Mouse (Mus musculus) erythroid progenitor cell, adult 5-6 weeks (primary cell): ENCODE data around the gene Rhou. TPM values are rescaled to one million over a fixed set of nuclear protein-coding genes. Genes with fewer than 3 reads are reported as not detected.

Experiments
- ATAC-seq: replicated peaks from 2 replicates; pipeline ENCODE4 v1.8.0; 2016; ENCODE audit warnings: moderate number of reproducible peaks, mild to moderate bottlenecking, moderate TSS enrichment, inconsistent platforms; ENCODE audit not compliant: poor library complexity, low FRiP score, severe bottlenecking
- total RNA-seq, 2 experiments: library from RNA; stranded (forward) in 1 of 2; stranded (reverse) in 1 of 2; fragments of 150-400 nt in 1 of 2; fragments of 186-747, 209-891 nt in 1 of 2; gene quantifications; 2 replicates each; pipeline versions ENCODE4 v1.2.3 to v1.2.4; 2015 to 2017; ENCODE audit warnings: low replicate concordance in 2 of 2

The Rhou gene
- total RNA-seq, 2 experiments from 2014 or later: 1.6 to 4.2 TPM

DNA sequence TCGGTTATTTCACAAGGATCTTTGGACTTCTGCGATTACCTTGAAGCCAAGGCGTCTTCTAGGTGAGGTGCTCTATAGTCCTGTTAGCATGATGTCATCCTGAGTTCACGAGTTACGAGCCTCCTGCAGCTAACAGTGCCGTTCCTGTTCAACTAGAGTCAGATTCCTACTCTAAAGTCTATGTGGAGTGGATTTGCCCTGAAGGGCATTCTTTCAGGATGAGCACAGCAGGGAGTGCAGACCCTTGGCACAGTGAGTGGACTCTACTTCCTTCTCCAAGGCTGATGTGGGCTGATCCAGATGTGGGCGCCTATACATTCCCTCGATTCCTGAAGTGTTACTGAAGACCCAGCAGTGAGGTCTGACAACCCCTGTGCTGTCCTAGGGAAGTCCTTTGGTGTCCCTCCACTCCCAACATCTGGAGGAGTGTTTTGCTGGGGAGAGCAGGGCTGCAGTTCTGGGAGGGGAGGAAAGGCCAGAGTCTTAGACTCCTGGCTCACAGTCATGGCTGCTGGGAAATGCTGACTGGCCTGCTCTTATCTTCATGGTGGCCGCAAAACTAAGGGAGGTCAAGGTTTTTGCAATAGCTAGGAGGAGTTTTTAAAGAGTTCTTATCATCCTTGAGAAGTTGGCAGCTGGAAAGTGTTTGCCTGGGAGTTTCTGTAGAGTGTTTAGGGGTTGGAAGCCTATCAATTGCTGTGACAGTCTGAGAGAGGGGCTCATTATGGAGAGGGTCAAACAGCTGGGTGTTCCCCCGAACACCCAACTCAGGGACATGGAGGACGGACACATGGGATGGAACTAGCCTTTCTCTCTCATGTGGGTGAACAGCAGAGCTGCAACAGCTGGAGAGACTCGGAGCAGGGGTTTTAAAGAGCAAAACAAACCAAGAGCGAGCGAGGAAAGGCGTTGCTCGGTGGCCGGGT is 5.2 kb upstream of the Rhou start:
- no peak for ATAC-seq

DNA sequence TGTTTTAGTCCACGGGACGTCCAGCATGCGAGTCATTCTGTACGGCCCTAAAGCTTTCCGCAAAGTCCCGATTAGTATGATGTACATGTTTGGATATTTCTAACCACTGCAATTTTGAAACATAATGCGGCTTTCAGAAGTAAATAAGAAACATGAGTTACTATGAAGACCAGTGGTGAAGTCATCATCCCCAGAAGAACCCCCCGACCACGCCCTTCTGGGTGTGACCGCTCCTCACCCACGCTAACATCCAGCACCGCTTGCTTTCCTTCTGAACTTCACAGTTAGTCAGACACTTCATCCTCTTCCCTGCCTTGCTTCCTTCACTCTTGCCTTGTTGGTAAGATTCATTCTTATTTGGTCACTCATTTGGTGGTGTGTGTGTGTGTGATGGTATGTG is 4.2 kb upstream of the Rhou start:
- no peak for ATAC-seq

DNA sequence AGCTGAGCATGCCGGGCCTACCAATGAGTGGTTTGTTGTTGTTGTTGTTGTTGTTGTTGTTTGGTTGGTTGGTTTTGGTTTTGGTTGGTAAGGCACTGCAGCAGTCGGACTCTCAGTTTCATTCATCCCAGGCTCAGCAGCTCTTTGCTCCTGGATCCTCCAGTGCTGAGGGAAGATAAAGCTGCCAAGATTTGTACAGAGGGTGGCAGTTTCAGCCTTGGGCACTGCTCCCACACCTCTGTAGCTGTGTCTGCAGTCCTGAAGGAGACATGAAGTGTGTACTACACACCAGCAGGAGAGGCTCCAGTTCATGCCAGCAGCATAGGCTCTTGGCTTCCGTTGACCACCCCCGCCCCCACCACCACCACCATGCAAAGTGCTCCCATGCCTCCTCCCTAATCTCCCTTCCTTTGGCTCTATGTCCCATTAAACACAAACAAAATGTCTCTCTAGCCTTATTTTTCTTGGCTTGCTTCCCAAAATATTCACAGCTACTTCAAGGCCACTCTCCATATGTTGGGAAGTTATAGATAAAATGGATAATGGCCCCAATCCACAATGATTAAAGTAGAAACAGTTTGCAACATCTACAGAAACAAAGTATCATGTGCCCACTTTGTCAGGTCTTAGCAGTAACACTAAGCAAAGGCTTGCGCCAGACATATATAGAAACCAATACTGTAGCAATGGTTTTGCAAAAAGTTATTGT is 2.2 kb upstream of the Rhou start:
- no peak for ATAC-seq

DNA sequence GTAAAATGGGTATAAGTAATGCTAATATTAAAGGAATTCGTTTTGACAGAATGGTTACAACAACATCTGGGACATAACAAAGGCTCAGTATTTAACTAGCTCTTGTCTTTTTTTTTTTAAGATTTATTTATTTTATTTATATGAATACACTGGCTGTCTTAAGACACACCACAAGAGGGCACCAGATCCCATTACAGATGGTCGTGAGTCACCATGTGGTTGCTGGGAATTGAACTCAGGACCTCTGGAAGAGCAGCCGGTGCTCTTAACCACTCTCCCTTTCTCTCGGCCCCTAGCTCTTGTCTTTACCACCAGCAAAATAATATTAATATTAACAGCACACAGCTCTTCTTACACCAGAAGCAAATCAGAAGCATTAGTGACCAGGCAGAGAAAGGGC is 1.1 kb upstream of the Rhou start:
- ATAC-seq: no peak

DNA sequence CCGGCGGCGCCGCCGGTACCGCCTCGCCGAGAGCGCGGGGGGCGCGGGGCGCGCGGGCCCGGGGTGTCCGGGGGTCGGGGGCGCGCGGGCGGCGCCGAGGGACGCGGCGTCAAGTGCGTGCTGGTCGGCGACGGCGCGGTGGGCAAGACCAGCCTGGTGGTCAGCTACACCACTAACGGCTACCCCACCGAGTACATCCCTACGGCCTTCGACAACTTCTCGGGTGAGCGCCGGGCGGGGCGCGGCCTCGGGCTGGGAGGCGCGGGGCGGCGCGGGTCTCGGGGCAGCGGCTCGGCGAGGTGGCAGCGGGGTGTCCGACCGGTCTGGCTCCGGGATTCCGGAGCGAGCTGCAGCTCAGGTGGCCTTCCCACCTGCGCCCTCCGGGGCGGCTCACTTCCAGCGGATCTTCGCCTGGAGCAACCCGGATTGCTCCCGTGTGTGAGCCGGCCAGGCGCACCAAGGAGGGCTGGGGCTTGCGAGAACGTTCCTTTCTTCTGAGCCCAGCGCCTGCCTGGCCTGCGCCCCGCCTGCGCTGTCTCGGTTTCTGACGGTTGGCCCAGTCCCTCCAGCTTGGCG is 353 bp downstream of the Rhou start:
- no peak for ATAC-seq

DNA sequence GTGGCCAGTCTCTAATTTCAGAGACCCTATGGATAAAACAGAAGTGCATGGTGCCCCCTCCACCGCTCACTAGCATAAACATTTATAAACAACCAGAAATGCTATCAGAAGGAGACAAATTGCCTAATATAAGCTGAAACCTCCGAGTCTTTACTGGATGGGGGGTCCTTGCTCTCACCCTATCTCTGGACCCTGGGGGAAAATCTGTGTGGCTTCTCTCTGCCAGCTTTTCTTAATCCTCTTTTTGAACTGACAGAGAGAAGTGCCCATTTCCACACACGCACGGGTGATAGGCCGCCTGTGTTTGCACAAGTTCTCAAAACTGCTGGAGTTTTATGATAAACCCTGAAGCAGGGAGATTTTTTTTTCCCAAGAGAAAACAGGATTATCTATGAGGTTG is 1.0 kb downstream of the Rhou start:
- no peak for ATAC-seq

DNA sequence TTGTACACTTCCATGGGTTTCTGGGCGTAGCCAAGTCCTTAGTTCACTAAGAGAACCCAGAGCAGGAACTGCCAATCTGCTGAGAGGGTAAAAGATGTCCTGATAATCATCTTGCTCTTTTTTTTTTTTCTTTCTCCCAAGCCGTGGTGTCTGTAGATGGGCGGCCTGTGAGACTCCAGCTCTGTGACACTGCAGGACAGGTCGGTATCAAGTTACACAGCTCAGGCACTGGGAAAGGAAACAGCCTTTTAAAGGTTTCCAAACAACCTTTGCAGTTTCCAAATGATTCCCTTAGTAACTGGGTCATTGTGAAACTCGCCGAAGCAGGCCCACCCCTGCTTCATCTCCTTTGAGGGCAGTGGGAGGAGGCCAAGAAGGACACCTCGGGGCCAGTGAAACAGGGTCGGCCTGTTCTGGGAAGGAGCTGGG is 1.6 kb downstream of the Rhou start:
- ATAC-seq: no peak

DNA sequence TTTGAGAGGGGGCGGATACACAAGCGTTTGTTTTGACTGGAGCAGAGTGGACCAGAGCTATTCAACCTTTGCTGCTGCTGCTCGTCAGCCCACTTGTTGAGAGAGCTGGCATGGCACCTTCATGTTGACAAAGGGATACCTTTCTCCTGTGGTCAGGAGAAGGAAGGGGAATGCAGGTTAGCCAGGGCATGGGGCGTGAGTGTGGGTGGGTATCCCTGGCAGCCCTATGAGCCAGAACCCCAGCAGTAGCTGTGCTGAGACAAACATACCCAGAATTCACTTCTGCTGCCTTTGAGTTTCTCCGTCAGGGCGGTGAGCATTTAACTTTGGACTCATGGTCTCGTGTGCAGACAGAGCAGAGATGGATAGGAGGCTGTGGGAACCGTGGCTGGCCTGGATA is 4.1 kb downstream of the Rhou start:
- no peak for ATAC-seq

DNA sequence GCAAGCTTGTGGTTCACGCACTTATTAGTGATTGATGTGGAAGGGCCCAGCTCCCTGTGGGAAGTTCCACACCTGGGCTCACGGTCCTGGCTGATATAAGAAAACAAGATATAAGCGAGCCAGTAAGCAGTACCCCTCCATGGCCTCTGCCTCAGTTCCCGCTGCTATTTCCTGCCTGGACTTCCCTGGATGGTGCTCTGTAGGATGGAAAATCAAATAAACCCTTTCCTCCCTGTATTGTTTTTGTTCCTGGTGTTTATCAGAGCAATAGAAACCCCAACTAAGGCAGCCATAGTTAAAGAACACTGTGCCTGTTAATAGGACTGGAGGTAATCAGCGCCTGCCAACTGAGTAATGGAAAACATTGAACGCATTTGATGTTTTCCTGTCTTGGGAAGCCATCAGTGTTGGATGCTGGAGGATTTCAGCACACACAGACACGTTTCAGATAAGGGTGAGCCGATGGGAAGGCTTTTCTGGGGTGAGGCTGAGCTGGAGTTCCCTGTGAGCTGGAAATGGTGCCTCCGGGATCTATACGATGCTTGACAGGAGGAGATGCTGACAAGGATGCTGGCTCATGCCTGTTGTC is 5.8 kb downstream of the Rhou start:
- ATAC-seq: no peak

DNA sequence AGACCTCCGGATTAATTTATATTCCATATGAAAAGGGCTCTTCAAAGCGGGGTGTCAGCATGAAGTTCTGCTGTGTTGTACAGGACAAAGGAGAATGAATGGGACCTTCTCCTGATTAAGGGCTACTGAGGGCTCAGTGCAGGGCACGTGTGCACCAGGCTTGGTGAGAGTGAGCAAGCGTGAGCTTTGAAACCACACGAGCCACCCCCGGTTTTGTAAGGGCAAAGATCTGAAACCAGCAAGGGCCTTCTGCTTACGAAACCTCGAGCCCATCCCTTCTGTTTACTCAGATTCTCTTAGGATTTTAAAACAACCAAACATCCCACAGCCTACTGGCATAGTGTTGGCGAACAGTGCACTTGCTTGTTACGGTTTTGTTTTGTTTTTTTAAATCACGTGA is 7.8 kb downstream of the Rhou start:
- ATAC-seq: no peak

DNA sequence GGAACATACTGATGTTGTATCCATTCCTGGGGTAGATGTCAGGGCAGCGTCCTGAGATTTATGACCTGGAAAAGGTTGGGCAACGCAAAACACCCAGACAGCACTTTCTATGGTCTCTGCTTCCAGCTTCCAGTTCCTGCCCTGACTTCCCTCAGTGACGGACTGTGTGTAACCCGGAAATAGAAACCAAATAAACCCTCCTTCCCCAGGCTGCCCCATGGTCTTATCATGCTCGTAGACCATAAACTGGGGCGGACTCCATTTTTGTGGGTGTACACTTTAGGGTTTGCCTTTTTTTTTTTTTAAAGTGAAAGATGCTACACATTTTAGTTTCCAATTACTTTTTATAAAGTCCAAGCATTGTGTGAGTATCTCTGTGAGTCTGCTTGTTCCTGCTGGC is 11.9 kb downstream of the Rhou start:
- no peak for ATAC-seq

DNA sequence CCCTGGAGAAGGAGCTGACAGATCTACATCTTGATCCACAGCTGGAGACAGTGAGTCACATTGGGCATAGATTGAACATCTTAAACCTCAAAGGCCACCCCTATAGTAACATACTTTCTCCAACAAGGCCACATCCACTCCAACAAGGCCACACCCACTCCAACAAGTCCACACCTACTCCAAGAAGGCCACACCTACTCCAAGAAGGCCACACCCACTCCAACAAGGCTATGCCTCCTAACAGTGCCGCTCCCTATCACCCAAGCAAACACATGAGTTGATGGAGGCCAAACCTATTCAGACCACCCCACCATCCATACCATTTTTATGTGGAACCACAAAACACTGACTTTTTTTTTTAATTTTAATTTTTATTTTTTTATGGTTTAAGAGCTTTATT is 13.1 kb downstream of the Rhou start:
- no peak for ATAC-seq

DNA sequence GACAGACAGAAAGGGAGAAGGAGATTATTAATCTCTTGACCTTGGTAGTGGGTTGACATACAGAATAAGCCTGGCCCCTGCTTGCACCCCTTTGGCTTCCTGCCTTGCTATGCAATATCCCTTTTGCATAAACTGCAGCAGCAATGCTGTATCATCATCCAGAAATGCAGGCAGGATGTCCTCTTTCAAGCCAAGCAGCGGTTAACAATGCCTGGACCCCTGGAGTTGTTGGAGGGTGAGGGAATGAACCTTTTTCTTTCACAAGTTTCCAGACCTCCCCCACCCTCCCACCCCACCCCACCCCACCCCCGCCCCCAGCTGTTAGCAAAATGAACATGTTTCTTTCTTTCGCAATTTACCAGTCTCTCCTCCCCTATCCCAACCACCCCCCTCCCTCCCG is 15.0 kb downstream of the Rhou start:
- no peak for ATAC-seq

DNA sequence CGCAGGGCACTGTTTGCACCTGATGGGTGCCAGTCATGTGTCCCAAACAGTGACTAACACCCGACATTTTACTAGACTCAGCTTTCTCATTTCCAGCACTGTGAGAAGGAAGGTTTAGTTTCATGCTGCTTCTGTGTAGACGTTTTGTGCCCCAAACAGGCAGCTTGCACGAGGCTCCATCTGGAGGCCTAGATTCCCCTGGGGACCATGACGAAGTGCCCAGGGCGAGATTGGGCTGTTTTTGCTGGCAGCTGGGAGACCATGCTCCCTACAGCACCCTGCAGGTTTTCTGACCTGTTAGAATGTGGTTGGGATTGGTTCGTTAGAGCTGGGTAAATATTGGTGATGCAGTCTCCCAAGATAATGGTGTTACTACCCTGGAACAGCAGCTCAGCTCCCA is 17.0 kb downstream of the Rhou start:
- ATAC-seq: no peak

DNA sequence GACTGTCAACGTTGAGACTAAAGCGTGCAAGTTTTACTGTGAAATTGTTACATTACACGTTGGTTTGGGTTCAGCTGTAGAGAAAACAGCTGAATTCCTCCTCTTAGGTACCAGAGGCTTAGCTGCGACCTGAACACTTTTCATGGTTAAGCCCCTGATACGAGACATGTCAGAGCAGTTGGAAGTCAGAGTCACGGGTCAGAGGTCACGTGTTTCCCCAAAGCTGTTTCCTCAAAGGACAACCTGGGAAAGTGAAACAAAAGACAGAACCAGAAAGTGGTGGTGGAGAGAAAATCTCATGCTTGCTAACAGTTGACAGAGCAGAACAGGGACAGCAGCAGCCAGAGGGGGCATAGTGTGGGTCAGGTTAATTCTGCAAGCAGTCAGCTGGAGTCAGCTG is 17.7 kb downstream of the Rhou start:
- no peak for ATAC-seq

DNA sequence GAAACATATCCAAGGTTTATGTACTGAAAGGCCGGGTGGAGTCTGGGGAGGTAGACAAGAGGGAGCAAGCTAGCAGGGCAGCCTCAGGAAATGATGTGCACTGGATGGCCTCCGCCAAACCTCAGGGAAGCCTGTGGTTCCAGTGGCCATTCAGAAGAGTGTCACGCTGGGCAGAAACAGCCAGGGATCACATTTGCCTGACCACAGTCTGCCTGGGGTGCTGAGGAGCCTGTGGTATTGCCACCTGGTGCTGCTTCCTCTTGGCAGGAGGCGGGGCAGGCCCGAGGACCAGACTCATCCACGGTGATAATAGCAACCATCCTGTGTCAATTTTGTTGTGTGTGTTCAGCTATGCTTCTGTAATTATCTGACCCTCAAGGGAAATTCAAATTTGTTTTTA is 18.9 kb downstream of the Rhou start:
- no peak for ATAC-seq

DNA sequence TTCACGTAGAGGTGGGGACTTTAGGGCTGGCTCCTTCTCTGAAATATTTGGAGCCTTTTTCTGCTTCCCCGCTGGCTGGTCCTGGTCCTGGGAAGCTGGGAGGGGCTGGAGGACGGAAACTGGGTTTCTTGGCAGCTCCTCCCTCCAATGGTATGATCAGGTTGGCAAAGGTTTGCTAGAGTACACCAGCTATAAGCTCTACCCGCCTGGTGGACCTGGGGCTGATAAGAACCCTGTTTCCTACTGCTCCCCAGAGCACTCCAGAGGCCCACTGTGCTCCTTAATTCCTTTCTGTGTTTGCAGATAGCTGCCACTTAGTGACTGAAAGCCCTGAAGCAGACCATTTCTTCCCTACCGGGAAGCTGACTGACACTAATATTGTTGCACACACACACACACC is 21.9 kb downstream of the Rhou start:
- 0 out of 2 replicates have a peak, but pooled peaks have one; percentile 6 for ATAC-seq

DNA sequence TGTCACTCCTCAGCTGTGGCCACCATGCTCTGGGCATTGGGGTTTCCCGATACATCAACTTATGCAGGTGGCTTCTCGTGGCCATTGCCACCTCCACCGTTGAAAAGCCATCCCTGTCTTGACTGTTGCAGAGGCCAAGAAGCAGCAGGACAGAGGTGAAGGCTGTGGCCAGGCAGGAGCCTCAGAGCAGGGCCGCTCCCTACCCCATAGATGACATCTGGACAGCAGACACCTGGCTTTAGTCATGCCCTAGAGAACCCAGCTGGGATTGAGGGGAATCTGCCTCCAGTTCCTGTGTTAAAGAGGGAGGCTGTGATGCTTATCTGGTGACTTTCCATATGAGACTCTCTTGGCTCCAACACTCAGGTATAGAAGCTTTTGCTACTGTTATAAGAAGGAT is 24.7 kb downstream of the Rhou start:
- no peak for ATAC-seq

DNA sequence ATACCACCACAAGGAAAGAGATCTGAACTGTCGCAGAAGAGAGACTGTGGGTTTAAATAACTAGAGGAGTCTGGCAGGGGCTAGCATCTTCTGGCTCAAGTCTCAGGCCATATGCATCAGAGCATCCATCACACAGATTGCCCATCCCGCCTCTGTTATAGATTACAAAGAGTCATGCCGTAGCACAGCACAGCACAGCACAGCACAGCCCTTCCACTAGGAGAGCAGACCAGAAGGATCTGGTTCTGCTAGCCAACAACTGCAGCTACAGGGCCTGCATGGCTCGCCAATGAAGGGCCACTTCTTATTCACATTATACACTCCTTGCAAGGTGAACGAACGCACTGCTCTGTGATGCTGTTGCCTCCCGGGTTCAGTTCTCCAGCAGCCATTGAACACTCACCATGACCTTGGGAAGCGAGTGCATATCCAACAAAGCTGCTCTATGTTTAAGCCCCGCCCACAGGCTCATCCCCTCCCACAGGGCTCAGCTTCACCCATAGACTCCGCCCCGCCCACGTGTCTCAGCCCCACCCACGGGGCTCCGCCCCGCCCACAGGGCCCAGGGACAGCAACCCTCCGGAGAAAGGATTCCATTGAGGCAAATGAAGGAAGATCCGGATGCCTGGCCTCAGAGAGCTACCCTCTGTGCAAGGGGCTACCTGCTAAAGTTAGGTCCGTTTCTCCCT is 28.5 kb downstream of the Rhou start:
- no peak for ATAC-seq

DNA sequence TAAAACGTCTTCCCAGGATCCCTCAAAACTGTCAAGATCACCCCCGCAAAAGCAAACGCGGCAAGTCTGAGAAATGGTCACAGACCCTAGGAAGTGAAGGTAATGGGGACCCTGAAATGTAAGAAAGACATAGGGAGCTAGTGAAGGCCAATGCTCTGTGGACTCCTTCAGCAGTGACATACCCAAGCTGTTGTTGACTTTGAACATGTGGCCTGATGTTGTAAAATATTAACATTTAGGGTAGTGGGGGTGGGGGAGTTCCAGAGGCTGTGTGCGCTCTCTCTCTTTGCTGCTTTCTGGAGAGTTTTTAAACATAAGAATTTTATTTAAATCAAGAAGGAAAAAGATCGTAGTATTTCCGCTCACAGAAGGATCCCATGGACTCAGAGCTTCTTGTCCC is 29.6 kb downstream of the Rhou start:
- ATAC-seq: no peak
